Mouse (Mus musculus): ENCODE results near the gene Ffar2.
"Not testable (repeated sequence)": the region's sequence is repeated elsewhere in the genome, so short reads cannot be mapped to it uniquely, and the experiment has no call there.

Ffar2 gene

GRCm38 (mm10) chr7:30823675-30824074 is at the start of gene Ffar2:
TSS of gene Ffar2 (minus strand) at chr7:30823775.
- no peak for DNase-seq (ENCODE audit: low spot score)

DNA sequence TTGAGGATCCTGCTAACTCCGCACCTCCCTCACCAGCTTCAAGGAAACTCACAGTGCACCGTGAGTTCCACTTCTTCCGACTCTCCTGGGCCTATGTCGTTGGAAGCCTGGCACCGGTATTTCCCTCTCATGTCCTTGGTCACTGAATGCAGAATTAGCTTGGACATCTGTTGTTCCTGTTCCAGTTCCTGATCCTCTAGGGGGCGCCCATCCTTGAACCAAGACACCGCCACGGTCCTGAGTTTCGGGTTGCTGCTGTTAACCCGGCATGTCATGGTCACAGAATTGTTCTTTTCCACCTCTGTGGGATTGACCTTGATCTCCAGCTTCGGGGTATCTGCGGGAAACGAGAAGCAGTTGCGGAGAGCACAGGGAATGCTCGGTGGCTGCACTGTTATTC is 49.5 kb upstream of the Ffar2 start:
- peak; percentile 83 for DNase-seq (ENCODE audit: low spot score)

DNA sequence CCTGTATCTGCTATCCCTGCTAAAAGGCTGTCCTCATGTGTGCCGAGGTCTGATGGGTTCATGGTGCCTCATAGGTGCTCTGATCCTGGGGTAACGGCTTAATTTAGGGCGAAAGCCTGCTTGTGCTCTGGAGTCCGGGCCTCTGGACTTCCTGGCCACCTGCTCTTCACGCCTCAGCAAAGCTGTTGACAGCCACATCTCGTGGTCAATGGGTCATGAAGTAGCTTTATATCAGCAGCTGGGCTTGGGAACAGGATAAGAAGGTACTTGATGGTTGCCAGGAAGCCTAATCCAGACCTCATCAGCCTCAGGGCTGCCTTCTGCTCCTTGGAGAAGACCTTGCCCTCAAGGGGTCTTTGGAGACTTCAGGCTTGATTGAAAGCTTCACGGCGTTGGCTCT is 39.8 kb upstream of the Ffar2 start:
- no peak for DNase-seq (ENCODE audit: low spot score)

GRCm38 (mm10) chr7:30861464-30861863 is 37.9 kb upstream of the Ffar2 start, which contains the start of gene Ffar1:
TSS of gene Ffar1 (minus strand) at chr7:30861564.
- no peak for DNase-seq (ENCODE audit: low spot score)

DNA sequence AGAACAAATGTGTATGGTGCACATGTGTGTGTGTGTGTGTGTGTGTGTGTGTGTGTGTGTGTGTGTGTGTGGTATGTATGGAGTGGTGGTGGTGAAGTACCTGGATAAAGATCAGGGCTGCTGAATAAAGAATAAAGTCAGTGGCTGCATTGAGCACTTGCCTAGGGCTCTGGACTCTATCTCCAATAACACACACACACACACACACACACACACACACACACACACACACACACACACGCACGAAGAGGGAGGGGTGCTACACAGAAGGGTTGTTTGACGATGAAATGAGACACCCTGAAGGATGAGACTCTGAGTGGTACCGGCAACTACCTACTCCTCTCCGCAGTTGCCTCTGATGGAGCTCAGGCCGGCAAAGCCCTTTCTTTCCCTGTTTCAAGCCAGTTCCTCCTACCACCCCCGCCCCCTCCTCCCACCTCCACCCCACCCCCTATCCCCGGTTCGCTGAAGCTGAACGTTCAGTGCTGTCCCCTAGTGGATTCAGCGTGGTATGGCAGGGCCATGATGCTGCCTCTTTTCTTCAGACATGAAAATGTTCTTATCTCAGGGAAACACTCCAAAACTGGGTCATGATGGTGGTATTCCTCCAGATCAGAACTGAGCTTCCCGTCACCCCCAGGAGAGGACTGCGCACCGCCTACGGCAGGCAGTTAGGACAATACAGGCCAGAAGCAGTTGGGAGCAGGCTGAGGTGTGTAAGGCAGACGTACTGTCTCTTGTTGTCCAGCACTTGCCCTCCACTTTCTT is 36.2 kb upstream of the Ffar2 start:
- DNase-seq (ENCODE audit: low spot score), result peak; percentile 77

- DNase-seq (ENCODE audit: low spot score), result peak; percentile 79
Observed at GRCm38 (mm10) chr7:30859290-30859634, 35.7 kb upstream of the Ffar2 start.

DNA sequence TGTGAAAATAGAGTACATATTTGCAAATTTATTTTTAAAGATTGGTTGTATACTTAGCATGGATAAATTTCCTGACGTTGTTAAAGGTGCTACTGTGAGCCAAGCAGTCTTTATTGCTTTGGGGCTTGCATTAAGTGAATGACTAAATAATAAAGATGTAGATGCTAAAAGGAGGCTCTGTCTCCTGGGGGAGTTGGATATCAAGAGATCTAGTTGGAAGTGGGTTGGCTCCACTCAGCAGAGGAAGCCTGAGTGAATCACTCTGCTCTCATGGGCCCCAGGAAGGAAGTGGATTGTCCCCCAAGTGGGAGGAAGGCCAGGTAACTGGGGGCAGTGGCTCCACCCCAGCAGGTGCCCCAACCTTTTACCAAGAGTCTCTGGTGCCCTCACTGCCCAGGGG is 34.2 kb upstream of the Ffar2 start:
- DNase-seq (ENCODE audit: low spot score), result no peak

- no peak for DNase-seq (ENCODE audit: low spot score)
Observed at GRCm38 (mm10) chr7:30856078-30856477, 32.5 kb upstream of the Ffar2 start, which contains the start of gene Ffar3. TSS of gene Ffar3 (minus strand) at chr7:30856178.

GRCm38 (mm10) chr7:30851421-30851820 is 27.8 kb upstream of the Ffar2 start:
- no peak for DNase-seq (ENCODE audit: low spot score)

DNA sequence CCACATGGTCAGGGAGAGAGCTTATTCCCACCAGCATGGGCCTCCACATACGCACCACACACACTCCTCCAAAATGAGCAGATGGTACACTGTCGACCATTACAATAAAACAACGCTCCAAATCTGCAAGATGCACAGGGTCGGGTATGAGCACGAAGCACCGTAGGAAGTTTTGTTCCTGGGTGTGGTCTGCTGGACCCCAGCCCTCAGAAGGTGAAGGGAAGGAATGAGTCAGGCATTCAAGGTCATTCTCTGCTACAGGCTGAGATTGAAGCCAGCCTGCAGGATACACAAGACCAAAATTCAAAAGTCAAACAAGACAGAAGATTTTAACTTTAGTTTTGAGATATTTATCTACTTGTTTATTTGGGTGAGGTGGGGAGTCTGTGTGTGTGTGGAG is 24.4 kb upstream of the Ffar2 start:
- no peak for DNase-seq (ENCODE audit: low spot score)

DNA sequence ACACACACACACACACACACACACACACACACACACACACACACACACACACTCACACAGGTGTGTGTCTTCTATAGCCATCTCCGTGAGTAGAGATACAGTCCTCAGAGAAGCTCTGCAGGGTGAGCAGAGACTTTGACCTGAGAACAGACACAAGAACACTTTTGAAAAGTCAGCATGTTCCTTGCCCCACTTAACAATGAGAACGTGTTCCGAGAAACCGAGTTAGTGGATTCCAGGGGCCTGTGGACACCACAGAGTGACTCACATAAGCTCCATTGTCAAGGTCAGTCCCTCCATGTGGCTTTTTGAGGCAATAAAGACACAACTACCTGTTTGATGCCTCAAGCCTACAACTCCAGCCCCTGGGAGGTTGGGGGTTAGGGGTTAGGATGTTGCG is 23.8 kb upstream of the Ffar2 start:
- no peak for DNase-seq (ENCODE audit: low spot score)

GRCm38 (mm10) chr7:30846505-30847053 is 23.0 kb upstream of the Ffar2 start:
- DNase-seq (ENCODE audit: low spot score), result no peak

DNA sequence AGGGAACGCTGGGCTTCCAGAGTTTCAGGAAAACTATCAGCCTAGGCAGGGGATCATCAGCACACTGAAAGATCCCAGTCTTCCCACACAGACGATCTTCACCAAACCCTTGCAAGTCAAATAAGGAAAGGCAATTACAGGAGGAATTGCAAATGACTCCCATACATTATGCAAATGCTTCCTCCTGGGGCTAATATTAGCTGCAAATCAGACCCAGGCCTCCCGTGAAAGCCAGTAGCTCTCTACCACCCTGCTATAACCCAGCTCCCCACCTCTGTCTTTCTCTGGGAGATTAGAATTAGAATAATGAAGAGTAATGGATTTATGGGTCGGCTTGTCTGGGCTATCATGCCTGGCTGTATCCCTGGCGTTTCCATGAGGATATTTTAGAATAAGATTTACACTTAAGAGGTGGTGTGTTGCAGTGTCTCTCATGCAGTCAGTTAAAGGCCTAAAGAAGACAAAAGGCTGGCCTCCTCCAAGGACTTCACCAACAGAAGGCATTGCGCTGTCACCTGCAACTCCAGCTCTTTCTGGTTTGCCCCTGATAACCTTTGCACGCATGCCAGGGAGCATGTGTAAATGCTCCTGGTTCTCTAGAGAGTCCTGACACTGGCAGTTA is 21.2 kb upstream of the Ffar2 start:
- DNase-seq (ENCODE audit: low spot score), result no peak

DNA sequence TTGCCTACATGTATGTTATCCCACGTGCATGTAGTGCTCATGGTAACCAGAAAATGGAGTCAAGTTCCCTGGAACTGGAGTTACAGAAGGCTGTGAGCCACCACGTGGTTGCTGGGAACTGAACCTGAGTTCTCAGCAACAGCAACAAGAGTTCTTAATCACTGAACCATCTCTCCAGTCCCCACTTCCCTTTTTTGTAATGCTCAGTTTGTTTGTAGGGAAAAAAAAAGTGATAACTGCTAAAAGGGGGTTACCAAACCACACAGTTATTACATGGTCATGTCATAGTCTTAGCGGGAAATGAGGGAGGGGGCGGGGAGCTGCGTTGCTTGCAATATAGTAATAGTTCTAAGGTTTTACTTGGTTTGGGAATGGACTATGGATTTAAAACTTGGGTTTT is 18.5 kb upstream of the Ffar2 start:
- no peak for DNase-seq (ENCODE audit: low spot score)

- DNase-seq (ENCODE audit: low spot score), result no peak
Observed at GRCm38 (mm10) chr7:30841379-30841778, 17.8 kb upstream of the Ffar2 start.

DNA sequence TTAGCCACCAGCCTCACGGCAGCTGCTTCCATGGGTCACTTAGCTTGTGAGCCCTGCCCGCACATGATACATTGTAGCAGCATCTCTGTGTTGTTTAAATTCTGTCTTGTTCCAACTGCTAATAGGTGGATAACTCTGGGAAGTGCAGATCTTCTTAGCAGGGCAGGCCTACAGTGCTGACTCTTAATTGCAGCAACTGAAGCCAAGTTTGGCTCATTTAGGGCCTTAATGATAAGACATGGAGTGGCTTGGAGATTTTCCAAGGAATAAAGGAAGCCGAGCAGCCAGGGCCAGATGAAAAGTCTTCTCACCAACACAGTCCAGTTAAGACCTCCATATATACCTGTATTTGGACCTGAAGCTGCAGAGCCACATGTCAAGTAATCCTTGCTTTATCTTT is 16.7 kb upstream of the Ffar2 start:
- DNase-seq (ENCODE audit: low spot score), result no peak

DNA sequence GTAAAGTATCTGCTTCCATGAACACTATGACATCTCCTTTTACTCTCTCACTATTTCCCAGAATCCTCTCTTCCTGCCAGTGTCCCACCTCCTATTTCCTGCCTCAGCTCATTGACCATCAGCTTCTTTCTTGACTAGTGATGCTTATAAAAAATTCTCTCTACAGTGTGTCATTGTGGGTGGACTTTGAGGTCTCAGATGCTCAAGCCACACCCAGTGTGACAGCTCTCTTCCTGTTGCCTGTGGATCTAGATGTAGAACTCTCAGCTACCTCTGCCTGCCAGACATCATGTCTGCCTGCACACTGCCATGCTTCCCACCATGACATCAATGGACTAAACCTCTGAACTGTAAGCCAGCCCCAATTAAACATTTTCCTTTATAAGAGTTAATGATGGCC is 13.7 kb upstream of the Ffar2 start:
- DNase-seq (ENCODE audit: low spot score), result no peak

DNA sequence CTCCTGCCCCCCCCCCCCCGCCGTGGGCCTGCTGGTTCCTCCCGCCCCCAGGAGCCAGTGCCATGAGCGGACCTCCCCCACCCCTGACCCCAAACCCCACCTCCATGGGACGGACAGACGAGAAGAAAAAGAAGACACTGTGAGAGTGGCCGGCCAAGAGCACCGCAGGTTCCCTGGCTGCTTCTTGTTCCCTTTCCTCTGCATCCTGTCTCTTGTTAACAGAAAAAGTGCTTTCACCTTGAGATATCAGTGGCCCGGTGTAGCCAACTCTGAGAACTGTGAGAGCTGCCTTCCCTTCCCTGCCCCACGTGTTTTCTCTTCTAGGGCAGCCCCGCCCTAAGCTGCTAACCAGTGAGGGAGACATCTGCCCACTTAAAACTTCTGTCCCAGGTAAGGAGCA is 9.1 kb upstream of the Ffar2 start:
- DNase-seq (ENCODE audit: low spot score), result not testable (repeated sequence)

GRCm38 (mm10) chr7:30832261-30832660 is 8.7 kb upstream of the Ffar2 start:
- DNase-seq (ENCODE audit: low spot score), result no peak

DNA sequence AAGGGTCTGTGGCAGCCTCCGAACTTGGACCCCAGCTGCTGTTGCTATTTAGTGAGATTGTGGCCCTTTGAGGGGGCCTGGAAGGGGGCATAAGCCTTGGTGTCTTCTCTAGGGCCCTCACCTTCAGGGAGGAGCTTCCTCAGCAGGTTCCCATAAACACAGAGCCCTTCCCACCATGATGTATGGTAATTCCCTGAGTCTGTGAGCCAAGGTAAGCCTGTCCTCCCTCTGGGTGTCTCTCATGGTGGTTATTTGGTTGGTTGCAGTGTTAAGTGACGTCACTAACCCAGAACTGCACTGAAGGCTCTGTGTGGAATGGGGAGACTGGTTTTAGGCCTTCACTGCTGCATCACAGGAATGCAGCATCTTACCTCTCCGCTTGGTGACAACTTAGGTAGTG is 5.9 kb upstream of the Ffar2 start:
- no peak for DNase-seq (ENCODE audit: low spot score)

DNA sequence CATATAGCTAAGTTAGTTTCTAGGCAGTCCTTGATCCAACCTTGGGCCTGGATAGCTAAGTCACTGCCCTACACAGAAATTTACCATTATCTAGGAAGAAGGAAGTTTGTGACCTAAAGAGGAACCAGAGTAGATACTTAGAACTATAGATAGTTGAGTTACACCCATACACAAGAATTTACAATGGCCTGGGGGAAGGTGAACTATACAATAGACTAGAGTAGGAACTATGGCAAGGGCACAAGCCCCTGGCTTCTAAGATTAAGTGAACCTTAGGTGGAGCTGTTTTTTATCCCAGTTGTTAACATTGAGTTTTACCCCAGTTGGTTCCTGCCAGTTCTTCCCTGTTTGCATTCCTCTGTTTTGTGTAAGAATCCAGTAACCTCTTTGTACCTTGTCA is 5.3 kb upstream of the Ffar2 start:
- not testable (repeated sequence) for DNase-seq (ENCODE audit: low spot score)

GRCm38 (mm10) chr7:30826660-30827059 is 3.1 kb upstream of the Ffar2 start:
- no peak for DNase-seq (ENCODE audit: low spot score)

- DNase-seq (ENCODE audit: low spot score), result no peak
Observed at GRCm38 (mm10) chr7:30824306-30824705, 731 bp upstream of the Ffar2 start.

DNA sequence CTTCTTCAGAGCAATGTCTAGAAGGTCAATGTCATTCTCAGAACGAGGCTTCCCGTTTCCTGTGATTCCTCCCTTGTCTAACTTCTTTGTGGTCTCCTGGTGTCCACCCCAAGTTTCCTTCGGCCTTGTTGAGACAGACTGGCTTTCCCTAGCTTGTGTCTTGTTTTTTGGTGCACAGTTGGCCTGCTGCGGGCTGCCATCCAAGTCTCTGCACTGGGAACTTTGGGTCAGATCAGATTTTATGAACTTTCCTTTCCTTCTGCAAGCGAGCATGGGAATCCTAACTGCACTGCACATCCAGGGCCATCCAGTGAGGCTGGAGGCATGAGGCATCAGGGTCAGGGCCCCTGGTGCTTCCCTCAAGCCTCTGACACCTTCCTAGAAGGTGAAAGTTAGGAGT is 2.0 kb downstream of the Ffar2 start:
- DNase-seq (ENCODE audit: low spot score), result no peak

All from retina, embryonic 14.5 days (tissue).